Mouse (Mus musculus): Measurements from ENCODE around the gene Vps26c.

Vps26c gene
- long read RNA-seq, experiment 1, transcript Vps26c-201 (8 exons, 2,547 nt) = major isoform, 46 of 52 reads
- long read RNA-seq, experiment 1, partial matches to known transcripts = 1 of 52 reads
- long read RNA-seq, experiment 1, other reads (novel, unspliced or antisense) = 4 of 52 reads
- long read RNA-seq, experiment 2, transcript Vps26c-201 (8 exons, 2,547 nt) = major isoform, 78 of 95 reads
- long read RNA-seq, experiment 2, partial matches to known transcripts = 4 of 95 reads
- long read RNA-seq, experiment 2, other reads (novel, unspliced or antisense) = 12 of 95 reads

DNA sequence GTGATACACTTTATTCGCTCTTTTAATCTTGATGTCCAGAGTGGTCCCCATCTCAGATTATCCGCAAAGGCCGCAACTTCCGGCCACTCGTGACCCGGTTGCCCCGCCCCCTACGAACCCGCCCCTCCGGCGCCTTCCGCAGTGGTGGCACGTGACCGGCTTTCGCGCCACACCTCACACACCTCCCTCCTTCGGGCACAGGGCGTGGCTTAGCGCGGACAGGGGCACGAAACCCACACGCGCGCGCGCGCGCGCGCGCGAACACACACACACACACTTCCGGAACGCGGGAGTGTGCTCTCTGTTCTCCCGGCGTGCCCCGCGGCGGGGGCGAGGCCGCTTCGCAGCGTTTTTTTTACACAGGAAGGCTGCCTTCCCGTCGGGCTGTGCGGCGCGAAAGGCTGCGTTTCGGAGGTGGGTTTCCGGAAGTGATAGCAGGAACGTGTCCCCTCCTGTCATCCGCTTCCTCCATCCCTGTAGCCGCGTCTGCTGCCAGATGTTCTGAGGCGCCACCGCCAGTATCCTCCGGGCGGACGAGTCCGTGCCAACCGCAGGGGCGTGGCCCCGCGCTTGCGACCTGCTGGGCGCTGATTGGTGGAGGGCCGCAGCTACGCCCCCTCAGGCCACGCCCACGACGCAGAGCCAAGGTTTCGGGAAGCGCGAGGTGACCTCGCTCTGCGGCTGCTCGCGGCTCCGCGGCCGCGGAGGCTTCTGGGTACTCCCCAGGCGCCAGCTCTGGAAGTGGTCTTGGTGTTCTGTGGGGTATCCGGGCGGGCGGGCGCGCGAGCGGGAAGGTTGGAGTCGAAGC, at the start of gene Vps26c:
Gene Vps26c, minus strand, starts transcription at position 487 of the 808 bp plus-strand sequence.
- intact Hi-C loops (cut with DNase I) = loop anchor here (10.0 kb wide), 1 partner anchor 188 kb away; no protein-coding TSS in a partner anchor

- intact Hi-C loops (cut with DNase I) = no loop called here
Measured at GRCm38 (mm10) chr16:94575757-94576156, 49.1 kb upstream of the Vps26c start.

GRCm38 (mm10) chr16:94574718-94575094, 48.1 kb upstream of the Vps26c start:
- intact Hi-C loops (cut with DNase I) = loop anchor here (5.0 kb wide), 1 partner anchor 43 kb away; no protein-coding TSS in a partner anchor

- intact Hi-C loops (cut with DNase I) = loop anchor here (5.0 kb wide), 1 partner anchor 43 kb away; no protein-coding TSS in a partner anchor
Measured at GRCm38 (mm10) chr16:94574025-94574717, 47.5 kb upstream of the Vps26c start.

- intact Hi-C loops (cut with DNase I) = loop anchor here (5.0 kb wide), 1 partner anchor 45 kb away; no protein-coding TSS in a partner anchor
Measured at GRCm38 (mm10) chr16:94572422-94572821, 45.8 kb upstream of the Vps26c start.

- intact Hi-C loops (cut with DNase I) = loop anchor here (5.0 kb wide), 1 partner anchor 46 kb away; no protein-coding TSS in a partner anchor
Measured at GRCm38 (mm10) chr16:94571111-94571993, 44.7 kb upstream of the Vps26c start.

GRCm38 (mm10) chr16:94570361-94571041, 43.9 kb upstream of the Vps26c start:
- intact Hi-C loops (cut with DNase I) = loop anchor here (5.0 kb wide), 1 partner anchor 47 kb away; no protein-coding TSS in a partner anchor

DNA sequence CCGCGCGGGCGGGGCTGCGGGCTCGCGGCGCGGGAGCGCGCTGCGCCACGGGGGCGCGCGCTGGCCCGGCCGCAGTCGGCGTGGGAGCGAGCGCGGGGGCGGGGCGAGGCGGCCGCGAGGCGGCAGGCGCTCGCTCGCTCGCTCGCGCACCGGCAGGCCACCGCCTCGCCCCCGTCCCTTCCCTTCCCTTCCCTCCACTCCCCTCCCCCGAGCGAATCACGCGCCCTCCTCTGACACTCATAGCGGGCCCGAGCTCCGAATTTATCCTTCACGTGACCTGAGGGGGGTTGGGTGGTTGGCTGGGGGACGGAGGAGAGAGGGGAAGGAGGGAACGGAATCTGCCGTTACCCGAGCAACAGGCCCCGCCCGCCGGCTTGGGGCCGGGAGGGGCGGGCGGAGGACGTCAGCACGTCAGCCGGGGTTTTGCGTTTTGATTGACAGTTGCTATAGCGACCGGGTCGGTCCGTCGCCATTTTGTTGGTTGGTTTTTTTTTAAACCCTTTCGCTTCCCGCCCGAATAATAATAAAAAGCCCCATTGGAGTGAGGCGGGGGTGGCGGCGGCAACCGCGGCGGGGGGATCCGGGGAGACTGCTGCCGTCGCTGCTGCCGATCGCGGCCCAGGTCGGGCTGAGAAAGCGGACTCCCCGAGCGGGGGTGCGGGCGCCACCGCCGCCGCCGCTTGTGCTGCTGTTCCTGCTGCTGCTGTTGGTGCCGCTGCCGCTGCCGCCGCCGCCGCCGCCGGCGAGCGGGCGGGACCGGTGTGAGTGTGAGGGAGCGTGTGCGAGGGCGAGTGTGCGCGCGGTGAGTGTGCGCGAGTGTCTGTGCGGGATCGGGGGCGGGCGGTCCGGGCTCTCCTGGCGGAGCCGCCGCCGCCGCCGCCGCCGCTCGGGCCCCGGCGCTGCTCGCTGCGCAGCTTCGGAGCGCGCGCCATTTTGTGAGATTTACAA, 42.9 kb upstream of the Vps26c start, which contains the start of gene Dyrk1a:
Gene Dyrk1a, plus strand, starts transcription at position 782 of the 948 bp plus-strand sequence.
- intact Hi-C loops (cut with DNase I) = loop anchor here (2.0 to 5.0 kb wide), 2 partner anchors 39 to 48 kb away; no protein-coding TSS in a partner anchor

DNA sequence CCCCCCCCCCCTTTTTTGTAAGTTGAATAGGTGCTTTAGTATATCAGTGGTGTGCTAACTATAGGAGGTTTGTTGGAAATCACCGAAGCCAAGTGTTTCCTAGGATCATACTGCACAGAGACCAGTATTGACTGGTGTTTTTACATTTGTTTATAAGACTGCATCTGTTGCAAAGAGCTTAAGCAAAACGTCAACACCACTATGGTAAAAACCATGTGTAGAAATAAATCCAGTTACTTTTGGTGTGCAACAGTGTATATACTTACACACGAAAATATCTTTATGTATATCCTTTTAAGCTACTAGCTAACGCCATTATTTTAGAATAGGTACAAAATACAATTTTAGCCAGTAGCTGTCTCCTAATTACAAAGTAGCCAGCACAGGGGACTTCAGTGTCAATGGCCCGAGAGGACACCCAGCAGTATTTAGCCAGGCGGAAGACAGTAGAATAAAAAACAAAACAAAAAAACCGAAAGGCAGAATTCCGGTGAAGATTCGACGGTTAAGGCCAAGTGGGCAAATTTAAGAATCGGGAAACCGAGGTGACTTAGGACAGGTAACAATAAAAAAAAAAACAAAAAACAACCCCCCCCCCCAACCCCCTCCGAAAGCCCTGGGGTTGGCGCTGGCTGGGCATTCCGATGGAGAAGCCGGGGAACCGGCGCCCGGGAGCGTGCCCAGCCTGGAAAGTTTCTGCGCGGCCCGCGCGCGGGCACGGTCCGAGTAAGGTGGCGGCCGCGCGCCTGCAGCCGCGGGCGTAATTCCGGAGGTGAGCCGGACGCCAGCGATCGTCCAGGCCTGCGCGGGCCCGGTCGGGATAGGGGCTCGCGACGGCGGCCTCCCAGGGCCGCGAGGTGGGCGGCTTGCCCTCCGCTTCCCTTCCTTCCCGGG, 42.0 kb upstream of the Vps26c start:
- intact Hi-C loops (cut with DNase I) = loop anchor here (2.0 kb wide), 1 partner anchor 38 kb away; no protein-coding TSS in a partner anchor

DNA sequence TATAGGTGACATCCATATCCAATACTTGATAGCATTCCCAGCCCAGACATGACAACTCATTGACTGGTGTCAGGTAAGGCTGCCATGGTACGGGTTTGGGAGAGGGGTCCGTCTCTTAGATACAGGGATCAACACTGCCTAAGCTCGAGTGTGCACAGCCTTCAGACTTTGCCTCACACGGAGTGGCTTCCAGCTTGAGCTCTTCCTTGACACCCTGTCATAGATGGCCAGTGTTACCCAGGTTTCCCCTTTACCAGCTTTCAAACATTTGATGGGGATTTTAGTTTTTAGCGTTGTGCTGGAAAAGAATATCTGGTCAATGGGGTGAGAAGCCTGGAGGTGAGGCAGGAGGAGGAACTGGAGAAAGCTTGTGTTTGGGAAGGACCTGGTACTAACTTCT, 41.1 kb upstream of the Vps26c start:
- intact Hi-C loops (cut with DNase I) = loop anchor here (2.0 kb wide), 1 partner anchor 37 kb away; no protein-coding TSS in a partner anchor

GRCm38 (mm10) chr16:94566834-94567585, 40.4 kb upstream of the Vps26c start:
- intact Hi-C loops (cut with DNase I) = no loop called here

- intact Hi-C loops (cut with DNase I) = no loop called here
Measured at GRCm38 (mm10) chr16:94566124-94566523, 39.5 kb upstream of the Vps26c start.

DNA sequence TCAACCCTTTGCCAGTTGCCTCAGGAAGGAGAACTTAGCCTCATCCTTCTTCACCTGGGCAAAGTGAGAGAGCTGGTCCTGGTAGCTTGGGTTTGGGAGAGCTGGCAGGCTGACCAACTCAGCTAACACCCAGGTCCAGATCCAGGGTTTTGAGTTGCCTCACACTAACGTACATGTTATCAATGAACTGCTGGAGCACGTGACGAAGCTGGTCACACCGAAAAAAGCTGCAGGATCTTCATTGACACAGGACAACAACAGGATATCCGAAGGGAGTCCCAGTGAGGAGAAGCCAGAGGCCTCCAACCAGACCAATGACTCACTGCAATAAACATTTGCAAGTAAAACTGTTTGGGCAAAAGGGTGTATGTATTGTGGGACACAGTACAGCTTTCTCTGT, 34.0 kb upstream of the Vps26c start:
- intact Hi-C loops (cut with DNase I) = no loop called here

- intact Hi-C loops (cut with DNase I) = no loop called here
Measured at GRCm38 (mm10) chr16:94559782-94560181, 33.2 kb upstream of the Vps26c start.

DNA sequence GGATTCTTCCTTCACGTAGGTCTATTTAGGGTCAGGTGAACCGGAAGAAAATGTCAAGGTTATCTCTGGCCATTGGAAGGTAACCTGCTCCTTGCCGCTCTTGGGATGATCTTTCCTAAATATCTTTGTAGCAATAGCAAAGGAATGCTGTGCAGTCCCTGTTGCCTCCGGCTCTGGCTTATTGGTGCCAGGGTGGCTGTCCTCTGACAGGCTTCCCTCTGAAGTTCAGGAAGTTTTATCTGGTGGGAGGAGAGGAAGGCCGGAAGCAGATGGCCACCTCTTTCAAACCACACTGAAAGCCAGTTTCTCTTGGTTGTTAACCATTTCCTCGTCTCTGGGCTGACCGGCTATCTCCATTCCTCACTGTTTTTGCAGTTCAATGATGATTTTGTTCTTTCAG, 32.7 kb upstream of the Vps26c start:
- intact Hi-C loops (cut with DNase I) = no loop called here

- intact Hi-C loops (cut with DNase I) = no loop called here
Measured at GRCm38 (mm10) chr16:94556228-94556627, 29.6 kb upstream of the Vps26c start.

DNA sequence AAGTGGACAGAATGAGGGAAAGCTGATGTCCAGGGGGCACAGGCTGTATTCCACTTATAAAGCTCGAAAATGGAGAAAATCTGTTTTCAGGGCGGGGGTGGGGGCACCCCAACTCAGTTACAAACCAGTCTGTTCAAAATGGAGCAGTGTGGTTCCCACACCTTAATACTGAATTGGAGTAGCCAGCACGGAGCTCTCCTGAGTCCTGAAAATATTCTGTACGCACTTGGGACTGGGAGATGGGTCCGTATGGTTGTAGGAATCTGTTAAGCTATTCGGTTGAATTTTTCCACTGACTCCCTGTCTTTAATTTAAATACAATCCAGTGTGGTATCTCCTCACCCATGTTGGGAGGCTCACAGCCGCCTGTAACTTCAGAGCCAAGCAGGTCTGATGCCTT, 28.7 kb upstream of the Vps26c start:
- intact Hi-C loops (cut with DNase I) = no loop called here

Data from adrenal gland (tissue).